Mouse (Mus musculus): Measurements from ENCODE around the gene Ppp1r15a.
A peak's percentile ranks its signal among the peaks of the same experiment; 100 is the strongest.

The Ppp1r15a gene

DNA sequence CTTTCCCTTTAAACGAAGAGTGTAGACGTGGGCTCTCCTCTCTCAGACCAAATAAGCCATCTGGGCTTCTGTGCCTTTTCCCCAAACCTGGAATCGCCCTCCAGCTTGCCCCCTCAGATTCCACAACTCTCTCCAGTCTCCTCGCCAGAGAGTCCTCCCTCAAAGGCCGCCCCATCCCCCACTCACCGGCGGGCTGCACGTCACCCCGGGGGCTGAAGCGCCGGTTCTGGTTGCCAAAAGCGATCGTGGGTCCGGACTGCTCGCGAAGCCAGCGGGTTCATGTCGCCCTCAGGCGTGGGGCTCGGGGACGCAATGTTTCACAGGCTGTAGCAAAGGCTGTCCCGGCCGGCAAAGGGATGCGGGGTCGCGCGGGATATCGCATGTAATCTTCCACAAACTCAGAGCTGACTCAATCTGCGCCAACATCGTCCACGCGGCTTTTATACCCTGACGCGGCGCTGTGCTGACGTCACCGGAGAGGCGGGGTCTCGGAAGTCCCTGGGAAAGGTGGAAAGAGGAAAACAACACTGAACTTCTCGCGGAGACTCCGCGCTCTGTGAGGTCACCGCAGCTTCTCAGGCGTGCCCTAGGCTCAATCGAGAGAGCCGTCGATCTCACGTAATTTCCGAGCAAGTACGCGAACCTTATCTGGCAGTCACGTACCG is at the start of gene Ppp1r15a, which contains the start of gene Plekha4:
Gene Ppp1r15a, minus strand, starts transcription at position 460 of the 665 bp plus-strand sequence.
Gene Plekha4, plus strand, starts transcription at position 522 of the 665 bp plus-strand sequence.
- DNase-seq (ENCODE audit: low spot score in 2 of 2), result peak; percentile 89 to 93

DNA sequence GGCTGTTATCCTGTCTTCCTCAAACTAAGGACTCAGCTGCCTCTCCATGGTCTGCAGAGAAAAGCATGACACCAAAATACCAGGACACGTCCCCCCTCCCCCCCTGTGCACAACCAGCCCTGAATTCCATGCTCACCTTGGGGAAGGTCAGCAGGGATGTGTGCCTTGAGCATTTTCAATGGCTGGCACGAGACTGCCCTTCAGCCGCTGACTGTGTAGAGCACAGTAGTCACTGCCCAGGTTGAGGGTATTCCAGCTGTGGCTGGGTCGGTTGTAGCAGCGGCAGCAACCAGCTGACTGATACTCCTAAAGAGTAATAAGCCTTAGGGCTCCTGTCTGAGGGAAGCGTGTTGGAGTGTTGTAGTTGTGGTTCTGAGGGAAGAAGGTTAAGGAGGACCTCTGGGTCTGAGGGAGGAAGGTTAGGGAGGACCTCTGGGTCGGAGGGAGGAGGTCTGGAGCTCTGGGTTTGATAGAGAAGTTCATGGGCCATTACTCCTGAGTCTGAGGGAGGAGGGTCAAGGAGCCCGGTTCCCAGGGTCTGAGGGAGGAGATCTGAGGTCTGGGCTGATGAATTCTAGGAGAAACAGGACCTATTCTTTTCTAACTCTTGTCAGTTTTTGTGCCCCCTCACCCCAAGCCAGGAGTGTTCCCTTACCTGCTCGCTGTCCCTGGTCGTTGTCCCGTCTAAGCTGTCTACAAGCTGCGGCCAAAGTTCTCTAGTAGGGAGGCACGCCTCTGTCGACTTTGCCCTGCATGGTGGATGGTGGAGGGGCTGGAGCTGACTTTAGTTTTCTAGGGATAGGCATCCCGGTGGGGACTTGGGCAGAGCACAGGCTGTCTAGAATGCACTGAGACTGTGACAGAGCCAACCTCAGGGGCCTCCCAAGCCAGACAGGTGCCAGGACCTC is 48.7 kb upstream of the Ppp1r15a start:
- no peak for DNase-seq (ENCODE audit: low spot score in 2 of 2)

DNA sequence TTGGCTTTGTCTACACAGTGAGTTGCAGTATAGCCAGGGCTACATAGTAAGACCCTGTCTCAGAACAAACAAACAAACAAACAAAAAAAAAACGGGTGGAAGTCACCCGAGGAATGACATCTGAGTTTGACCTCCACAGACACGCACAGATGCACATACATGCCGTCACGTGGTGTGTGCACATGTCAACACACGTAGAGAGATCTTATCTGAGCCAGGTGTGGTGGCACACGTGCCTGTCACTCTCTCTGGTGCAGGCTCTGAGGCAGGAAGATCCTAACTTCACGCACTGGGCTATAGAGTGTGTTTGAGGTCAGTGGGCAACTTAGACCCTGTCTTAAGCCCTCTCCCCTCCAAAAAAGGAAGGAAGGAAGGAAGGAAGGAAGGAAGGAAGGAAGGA is 47.9 kb upstream of the Ppp1r15a start:
- DNase-seq (ENCODE audit: low spot score in 2 of 2), result no peak

DNA sequence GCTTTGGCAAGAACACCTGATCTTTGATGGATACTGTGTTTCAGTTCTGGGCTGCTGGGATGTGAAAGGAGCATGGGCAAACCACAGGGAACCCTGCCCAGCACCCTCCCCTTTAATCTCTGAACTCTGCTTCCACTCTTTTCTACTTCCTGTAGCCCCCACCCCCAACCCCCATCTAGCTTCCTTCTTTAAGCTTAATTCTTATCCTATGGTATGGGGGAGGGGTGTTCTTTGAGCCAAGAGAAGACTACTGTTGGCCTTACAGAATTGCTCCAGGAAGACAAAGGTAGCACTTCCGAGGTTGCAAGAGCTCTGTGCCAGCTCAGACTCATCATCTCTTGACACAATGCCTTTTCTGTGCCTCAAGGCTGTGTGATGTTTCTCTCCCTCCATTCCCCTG is 45.9 kb upstream of the Ppp1r15a start:
- no peak for DNase-seq (ENCODE audit: low spot score in 2 of 2)

DNA sequence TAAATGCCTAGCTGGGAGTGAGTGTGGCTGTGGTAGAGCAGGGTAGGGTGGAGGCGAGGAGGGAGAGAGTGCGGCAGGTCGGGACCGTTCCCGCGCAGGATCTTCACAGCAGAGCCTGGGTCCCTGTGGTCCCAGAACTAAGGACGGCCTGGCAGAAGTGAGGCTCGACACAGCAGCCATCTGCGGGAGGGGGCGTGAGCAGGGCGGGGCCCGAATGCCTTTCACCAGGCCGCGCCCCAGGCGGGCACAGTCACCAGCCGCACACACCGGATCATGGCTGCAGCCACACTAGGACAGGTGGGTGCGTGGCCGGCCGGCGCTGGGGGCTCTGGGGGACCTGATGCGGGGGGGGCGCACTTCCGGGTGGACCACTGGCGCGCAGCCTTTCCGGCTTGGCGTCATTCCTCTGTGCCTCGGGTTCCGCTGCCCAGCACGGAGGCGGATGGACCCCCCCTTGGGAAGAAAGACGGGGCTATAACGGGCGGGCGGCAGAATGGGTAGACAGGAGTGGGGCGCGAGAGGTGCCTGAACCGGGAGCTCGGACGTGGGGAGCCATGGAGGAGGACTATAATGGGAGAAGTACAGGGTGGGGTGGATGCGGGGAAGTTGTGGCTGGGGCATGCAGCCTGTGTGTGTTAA is 44.2 kb upstream of the Ppp1r15a start, which contains the start of gene Bcat2:
Gene Bcat2, plus strand, starts transcription at position 51 of the 639 bp plus-strand sequence.
- peak; percentile 82 for DNase-seq (ENCODE audit: low spot score in 2 of 2)

DNA sequence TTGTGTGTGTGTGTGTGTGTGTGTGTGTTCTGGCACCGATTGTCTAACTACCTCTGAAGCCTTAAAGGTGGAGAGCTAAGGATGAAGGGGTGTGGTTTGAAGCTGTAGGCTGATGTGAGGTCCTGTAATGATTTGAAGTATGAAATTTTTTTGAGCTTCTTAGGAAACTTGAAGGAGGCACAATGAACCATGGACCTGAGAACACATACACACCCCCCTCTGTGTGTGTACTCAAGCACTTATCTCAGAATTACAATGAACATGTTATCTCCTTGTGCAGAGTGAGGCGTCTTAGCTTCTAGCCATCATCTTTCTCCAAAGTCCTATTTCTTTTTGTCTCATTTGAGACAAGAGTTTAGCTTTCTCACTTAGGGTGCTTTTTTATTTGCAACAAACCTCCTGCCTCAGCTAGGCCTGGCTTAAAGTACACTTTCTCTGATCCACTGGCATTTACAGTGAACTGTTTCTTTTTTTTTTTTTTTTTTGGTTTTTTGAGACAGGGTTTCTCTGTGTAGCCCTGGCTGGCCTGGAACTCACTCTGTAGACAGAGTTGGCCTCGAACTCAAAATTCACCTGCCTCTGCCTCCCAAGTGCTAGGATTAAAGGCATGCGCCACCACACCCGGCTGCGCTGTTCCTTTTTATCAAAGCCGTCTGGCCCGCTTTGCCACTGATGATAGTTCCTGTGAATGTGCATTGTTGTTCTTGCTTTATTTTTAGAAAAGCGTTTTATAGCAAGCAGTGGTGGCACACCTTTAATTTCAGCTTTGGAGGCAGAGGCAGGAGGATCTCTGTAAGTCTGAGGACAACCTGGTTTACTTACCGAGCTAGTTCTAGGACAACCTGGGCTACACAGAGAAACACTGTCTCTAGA is 42.8 kb upstream of the Ppp1r15a start:
- no peak for DNase-seq (ENCODE audit: low spot score in 2 of 2)

DNA sequence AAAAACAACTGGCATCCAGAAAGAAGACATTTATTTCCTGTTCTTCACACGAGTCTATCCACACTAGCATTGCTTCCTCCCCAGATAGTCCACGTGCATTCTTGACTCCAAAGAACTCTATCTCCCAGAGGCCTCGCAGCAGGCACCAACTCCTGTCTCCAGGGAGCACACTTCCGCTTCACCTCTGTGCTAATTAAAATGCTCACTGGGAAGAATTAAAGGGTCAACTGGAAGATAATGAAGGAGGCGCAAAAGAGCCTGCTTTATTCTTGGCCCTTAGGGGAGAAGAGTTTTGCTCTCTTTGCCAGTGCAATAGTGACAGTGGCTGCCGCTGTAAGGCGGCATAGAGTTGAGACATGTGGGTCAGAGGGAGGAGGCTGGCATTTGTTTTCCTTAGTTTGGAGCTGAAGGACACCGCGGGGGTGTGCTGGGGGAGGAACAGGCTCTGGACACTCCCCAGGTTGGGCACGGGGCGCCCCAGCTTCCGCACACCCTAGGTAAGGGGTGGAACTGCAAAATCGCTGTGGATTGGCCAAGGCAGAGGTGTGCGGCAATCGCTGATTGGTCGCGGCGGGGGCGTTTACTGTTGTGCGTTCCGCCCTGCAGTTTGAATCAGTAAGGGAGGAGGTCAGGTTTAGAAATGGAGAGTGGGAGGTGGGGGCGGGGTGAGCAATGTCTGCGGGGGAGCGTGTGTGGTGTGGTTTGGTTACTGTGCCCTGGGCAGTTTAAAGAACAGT is 41.9 kb upstream of the Ppp1r15a start:
- peak; percentile 91 to 92 for DNase-seq (ENCODE audit: low spot score in 2 of 2)

DNA sequence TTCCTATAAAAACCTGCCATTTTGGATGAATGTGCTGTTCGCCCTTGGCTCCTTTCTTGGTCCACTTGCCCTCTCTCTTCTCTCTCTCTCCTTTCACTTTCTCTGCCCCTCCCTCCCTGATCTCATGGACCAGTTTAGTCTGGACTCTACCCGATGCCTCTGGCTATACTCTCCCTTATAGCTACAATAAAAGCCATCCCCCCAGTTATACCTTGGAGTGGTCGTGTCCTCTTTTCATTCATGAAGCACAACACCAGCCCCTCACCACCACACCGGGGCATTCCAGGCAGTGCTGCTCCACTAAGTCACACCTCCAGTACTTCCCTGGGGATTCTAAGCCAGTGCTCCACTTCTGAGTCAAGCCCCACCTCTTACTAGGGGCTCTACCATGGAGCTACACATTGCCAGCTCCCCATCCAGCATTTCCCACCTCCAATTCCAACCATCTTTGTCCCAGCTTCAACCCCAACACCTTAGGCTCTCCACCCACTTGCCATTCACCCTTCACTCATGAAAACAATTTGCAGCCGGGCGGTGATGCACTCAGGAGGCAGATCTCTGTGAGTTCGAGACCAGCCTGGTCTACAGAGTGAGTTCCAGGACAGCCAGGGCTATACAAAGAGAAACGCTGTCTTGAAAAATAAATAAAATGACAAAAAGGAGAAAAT is 41.2 kb upstream of the Ppp1r15a start:
- no peak for DNase-seq (ENCODE audit: low spot score in 2 of 2)

DNA sequence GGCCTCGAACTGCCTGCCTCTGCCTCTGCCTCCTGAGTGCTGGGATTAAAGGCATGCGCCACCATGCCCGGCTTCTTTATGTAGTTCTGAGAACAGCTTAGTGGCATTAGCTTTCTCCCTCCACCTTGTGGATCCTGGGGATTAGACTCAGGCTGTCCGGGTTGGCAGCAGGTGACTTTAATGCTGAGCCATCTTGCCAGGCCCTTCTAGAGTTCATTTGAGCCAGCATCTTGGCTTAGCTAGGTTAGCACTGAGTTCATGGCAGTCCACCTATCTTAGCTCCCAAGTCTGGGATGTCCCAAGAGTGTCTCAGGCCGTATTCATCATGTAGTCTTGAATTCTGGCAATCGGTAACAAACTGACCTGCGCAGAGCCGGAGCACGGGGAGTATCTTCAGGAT is 39.4 kb upstream of the Ppp1r15a start:
- no peak for DNase-seq (ENCODE audit: low spot score in 2 of 2)

DNA sequence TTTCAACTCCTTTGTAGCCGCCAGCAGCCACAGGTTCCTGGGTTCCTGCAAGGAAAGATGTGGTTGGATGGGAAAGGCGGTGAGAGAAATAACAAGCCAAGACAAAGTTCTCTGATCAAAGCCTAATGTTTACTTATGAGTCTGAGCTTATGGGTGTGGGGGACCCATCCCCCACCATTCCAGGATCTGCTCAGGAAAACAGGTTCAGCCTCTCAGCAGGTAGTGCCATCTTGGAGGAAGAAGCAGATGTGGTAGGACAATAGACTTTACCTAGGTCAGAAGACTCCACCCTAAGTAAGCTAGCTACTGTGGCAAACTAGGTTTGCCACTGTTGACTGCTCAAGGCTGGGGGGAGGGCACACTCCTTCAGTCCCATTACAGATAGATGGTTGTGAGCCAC is 38.7 kb upstream of the Ppp1r15a start:
- no peak for DNase-seq (ENCODE audit: low spot score in 2 of 2)

DNA sequence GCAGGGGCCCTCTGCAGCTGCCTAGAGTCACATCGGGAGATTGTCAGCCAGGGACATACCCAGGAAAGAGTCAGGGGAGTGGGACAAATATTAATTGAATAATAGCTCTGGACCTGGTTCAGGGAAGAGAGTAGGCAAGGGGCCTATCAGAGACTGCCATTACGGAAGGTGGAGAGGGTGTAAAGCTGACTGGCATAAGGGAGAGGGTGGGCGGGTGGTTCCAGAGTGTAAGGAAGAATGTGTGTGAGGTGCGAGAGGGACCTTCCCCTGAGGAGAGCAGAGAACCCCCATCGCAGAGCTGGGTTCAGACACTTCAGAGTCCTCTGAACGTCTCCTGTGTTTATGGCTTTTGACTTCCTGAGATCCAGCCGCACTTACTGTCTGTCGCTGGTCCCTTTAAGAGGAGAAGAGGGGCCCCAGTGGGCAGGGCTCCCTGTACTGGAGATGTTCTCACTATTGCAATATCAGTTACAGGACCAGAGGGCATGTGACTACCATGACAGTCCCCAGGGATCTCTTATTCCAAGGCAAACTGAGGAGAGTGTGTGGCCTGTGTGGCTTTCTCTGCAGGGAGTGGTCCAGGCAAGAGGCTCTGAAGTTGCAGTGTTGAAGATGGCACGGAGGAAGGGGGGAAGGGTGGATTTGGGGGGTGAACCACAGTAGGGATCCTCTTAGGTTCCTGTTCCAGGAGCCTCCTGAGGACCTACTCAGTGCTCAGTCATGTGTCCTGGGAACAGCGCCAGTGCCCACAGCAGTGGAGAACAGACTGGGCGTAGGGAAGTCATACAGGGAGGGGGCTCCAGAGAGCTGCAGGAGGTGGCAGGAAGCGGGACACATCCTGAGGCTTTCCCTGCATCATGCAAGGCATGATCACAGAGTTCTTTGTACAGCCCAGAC is 35.8 kb upstream of the Ppp1r15a start:
- no peak for DNase-seq (ENCODE audit: low spot score in 2 of 2)

DNA sequence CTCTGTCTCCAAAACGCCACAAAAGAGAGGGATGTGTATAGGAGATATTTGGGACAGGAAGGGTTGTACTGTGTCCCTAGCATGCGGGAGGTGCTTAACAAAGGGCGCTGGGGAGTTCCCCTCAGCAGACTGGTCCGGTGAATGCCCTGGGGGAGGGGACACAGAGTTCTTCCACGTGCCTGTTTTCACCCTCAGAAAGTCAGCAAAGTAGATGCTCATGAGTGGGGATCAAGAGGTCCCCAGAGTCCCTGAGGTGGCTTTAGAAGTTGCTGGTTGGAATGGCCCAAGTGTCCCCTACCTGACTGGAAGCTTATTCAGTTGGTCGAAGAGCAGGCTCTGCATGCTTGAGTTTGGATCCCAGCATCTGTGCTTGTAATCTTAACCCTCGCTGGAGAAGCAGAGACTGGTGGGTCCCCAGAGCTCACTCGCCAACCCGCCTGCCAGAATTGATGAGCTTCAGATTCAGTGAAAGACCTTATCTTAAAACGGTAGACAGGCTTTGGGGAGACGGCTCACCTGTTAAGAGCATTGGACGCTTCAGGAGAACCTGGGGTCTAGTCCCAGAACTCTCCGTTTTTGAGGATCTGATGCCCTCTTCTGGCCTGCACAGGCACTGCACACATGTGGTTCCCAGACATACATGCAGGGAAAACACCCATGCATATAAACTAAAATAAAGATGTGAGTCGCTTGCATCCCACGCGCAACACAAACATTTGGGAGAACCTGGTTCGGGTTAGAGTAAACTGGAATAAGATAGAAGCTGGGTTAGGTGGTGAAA is 35.0 kb upstream of the Ppp1r15a start:
- peak; percentile 65 to 76 for DNase-seq (ENCODE audit: low spot score in 2 of 2)

DNA sequence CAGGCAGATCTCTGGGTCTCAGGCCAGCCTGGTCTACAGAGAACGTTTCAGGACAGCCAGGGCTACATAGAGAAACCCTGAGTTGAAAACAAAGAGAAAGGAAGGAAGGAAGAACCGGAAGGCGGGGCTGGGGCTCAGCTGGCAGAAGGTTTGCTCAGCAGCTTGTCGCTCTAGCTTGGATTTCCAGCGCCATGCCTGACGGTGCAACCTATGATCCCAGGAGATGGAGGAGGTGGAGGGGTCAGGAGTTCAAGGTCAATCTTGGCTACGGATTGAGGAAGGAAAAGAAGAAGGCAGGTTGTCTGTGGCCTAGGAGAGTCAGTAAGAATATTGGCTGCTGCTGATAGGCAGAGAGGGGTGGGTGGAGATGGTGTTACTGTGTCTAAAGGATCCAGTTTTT is 34.2 kb upstream of the Ppp1r15a start:
- DNase-seq (ENCODE audit: low spot score in 2 of 2), result no peak

DNA sequence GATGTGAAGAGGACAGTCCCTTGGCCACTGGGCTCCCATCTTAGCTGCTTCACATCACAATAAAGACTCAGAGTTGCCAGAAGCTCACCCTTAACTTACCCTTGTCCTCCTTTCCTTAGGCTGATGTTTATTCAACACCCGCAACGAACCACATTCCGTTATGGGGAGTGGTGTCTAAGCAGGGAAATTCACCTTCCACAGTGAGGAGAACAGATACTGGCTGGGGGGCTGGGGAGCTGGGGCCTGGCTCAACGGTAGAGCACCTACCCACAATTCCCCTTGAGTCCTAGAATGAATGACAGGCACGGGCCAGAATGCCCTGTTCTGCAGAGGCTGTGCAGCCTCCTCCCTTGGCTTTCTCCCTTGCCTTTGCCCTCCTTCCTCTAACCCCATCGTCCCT is 32.8 kb upstream of the Ppp1r15a start:
- DNase-seq (ENCODE audit: low spot score in 2 of 2), result no peak

DNA sequence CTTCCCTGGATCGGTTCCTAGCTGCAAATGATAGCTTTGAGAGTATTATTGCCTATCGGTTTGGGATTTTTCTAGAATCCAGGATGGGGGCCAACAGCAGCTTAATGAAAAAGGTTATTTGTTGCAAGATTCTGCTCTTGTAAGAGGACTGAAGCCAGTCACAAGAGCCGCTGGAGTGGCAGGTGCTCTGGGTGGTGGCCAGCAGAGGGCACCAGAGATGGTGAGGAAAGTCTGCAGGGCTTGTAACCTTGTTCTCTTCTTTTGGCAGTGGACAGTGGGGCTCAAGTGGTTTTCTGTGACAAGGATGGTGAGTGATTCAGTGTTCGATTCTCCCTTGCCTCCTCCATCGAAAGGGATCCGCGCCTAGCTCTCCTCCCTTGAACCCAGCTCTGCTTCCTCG is 29.7 kb upstream of the Ppp1r15a start:
- peak; percentile 71 to 77 for DNase-seq (ENCODE audit: low spot score in 2 of 2)

DNA sequence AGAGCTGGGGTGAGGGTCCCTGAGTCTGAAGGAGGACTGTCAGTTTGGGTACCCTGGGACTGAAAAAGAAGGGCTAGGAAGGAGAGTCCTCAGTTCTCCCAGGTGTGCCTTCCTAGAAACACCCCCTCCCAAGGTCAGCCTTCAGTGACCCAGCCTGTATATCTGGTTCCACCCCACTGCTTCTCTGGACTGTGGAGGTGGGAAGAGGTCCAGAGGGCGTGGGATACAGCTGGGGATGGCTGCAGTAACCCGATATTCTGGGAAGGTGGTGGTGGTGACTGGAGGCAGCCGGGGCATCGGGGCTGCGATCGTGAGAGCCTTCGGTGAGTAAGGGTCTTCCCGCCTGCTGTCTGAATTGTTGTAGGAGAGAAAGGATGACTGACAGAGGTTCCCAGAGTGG is 28.7 kb upstream of the Ppp1r15a start, which contains the start of gene Hsd17b14:
Gene Hsd17b14, plus strand, starts transcription at position 150 of the 400 bp plus-strand sequence.
- DNase-seq (ENCODE audit: low spot score in 2 of 2), result no peak

DNA sequence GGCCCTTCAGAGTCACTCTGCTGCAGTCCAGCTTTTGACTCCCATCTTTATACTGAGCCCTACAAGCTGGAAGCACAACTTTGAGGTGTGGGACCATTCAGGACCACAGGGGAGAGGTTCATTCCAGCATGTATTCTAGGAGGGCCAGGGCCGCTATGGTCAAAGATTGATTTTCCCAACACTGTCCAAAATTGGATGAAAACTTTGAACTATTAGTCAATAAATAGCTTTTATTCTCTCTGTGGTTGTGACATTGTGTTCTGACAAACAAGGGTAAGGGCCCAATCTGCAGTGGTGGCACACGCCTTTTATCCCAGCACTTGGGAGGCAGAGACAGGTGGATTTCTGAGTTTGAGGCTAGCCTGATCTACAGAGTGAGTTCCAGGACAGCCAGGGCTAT is 27.9 kb upstream of the Ppp1r15a start:
- no peak for DNase-seq (ENCODE audit: low spot score in 2 of 2)

DNA sequence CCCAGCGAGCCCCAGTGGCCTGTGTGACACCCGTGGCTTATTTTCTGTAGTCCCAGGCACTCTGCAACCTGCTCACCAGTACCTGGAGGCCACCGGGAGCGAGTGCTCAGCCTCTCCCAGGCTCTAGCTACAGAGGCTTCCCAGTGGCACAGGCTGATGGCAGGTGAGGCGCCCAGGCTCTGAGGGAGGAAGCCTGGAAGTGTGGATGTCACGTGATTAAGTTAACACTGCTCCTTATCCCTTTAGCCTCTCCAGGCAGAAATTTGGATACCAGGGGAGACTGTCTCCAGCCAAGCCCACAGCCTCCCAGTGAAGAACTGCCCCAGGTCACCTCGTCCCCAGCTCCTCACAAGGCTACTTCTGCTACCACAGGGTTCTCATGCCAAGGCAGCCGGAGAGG is 27.5 kb upstream of the Ppp1r15a start:
- no peak for DNase-seq (ENCODE audit: low spot score in 2 of 2)

Data from spleen, postnatal 36 days (tissue).